Comparison of ENCODE assay signal across 17 mouse cellular contexts in genomic region chr10:128400338-128400737, GRCm38 (mm10). TPM values are rescaled to one million over a fixed set of nuclear protein-coding genes. Genes with fewer than 3 reads are reported as not detected.
DNase-seq lines count a peak whose midpoint lies in the region; ATAC-seq lines count a peak whose summit lies in the region.
"Had no signal": no experiment of that assay in that cellular context is flagged by ENCODE, and none has a peak within 500 bp of the region (broad histone marks: within the 10 kb centered on the region; RNA-seq: fewer than 3 reads in every experiment).

No protein-coding gene starts in this region.

- H3K4me3 ChIP-seq in hindbrain, embryonic 10.5 days: 0 out of 2 replicates have a peak overlapping the region, but pooled peaks have one; percentile 20
- no peak overlapping the region for H3K4me3 ChIP-seq in hindbrain, embryonic 16.5 days (ENCODE audit: low read length)
- H3K4me3 ChIP-seq in embryonic facial prominence, embryonic 14.5 days (ENCODE audit: low read depth, low read length): no peak overlapping the region
- H3K4me3 ChIP-seq in liver, embryonic 16.5 days (ENCODE audit: low read depth, low read length): peak overlapping the region; percentile 52
- H3K4me3 ChIP-seq: gastrocnemius, adult 2 months had no signal

- no peak for DNase-seq in hindbrain, embryonic 10.5 days (ENCODE audit: low spot score)
- DNase-seq in embryonic facial prominence, embryonic 14.5 days (ENCODE audit: low spot score): no peak
- DNase-seq in kidney, postnatal 10 days: peak; percentile 80
- no peak for DNase-seq in urinary bladder, adult 2 months (ENCODE audit: low spot score)
- DNase-seq: adrenal gland, postnatal 36 days; B cell, adult 2 months; cerebellum, adult 9-10 months; gastrocnemius, adult 2 months; heart, postnatal 10 days; lung, adult 2 months; thymus, postnatal 4 days had no signal

- WGBS in hindbrain, embryonic 10.5 days: 31% methylated on average over 5 of the region's 5 CpGs
- WGBS in hindbrain, embryonic 16.5 days: 34% methylated on average over 5 of the region's 5 CpGs
- 23% methylated on average over 4 of the region's 5 CpGs for WGBS in embryonic facial prominence, embryonic 14.5 days
- 44% methylated on average over 5 of the region's 5 CpGs for WGBS in liver, embryonic 16.5 days (ENCODE audit: insufficient replicate concordance)

- H3K27me3 ChIP-seq in hindbrain, embryonic 10.5 days (ENCODE audit: insufficient read depth, poor library complexity, severe bottlenecking): no peaks in the 10 kb centered on the region
- H3K27me3 ChIP-seq in hindbrain, embryonic 16.5 days (replicated peaks; ENCODE audit: control insufficient read depth, insufficient read depth, low read length): no peaks in the 10 kb centered on the region
- H3K27me3 ChIP-seq in embryonic facial prominence, embryonic 14.5 days (replicated peaks; ENCODE audit: control insufficient read depth, insufficient read depth, low read length): no peaks in the 10 kb centered on the region
- H3K27me3 ChIP-seq in liver, embryonic 16.5 days (ENCODE audit: control insufficient read depth, insufficient read depth, low read depth, low read length): no peaks in the 10 kb centered on the region
- H3K27me3 ChIP-seq: Patski had no signal

- no peak overlapping the region for H3K27ac ChIP-seq in hindbrain, embryonic 10.5 days
- H3K27ac ChIP-seq in hindbrain, embryonic 16.5 days (ENCODE audit: low read depth, low read length): no peak overlapping the region
- no peak overlapping the region for H3K27ac ChIP-seq in embryonic facial prominence, embryonic 14.5 days (replicated peaks; ENCODE audit: low read depth, low read length)
- H3K27ac ChIP-seq in liver, embryonic 16.5 days (ENCODE audit: low read length): no peak overlapping the region
- H3K27ac ChIP-seq: gastrocnemius, adult 2 months had no signal

- H3K9ac ChIP-seq in hindbrain, embryonic 16.5 days (ENCODE audit: low read depth, low read length): no peak overlapping the region
- 0 out of 2 replicates have a peak overlapping the region, but pooled peaks have one; percentile 14 for H3K9ac ChIP-seq in embryonic facial prominence, embryonic 14.5 days (ENCODE audit: low read depth, low read length)
- peak overlapping the region; percentile 29; the same call in 1 of the 2 replicates for H3K9ac ChIP-seq in liver, embryonic 16.5 days (ENCODE audit: low read depth, low read length)

- no peak for ATAC-seq in hindbrain, embryonic 16.5 days
- 0 out of 2 replicates have a peak, but pooled peaks have one; percentile 23 for ATAC-seq in embryonic facial prominence, embryonic 14.5 days (ENCODE audit: low read depth)
- peak; percentile 73 for ATAC-seq in liver, embryonic 16.5 days (ENCODE audit: low read depth)
- ATAC-seq in erythroid progenitor cell, adult 5-6 weeks (replicated peaks; ENCODE audit: low FRiP score, poor library complexity, severe bottlenecking): no peak
- ATAC-seq in CD4-positive, CD25-positive, alpha-beta regulatory T cell, adult 4 months: no peak
- ATAC-seq: midbrain, embryonic 16.5 days; Patski had no signal

- peaks cover 66% of the 10 kb centered on the region for H3K36me3 ChIP-seq in hindbrain, embryonic 10.5 days
- peaks cover 2% of the 10 kb centered on the region for H3K36me3 ChIP-seq in hindbrain, embryonic 16.5 days (ENCODE audit: control insufficient read depth, insufficient read depth, low read length)
- H3K36me3 ChIP-seq in embryonic facial prominence, embryonic 14.5 days (ENCODE audit: control insufficient read depth, insufficient read depth, low read length): peaks cover 16% of the 10 kb centered on the region
- no peaks in the 10 kb centered on the region for H3K36me3 ChIP-seq in liver, embryonic 16.5 days (ENCODE audit: control insufficient read depth, insufficient read depth)

- no peak overlapping the region for H3K4me2 ChIP-seq in hindbrain, embryonic 16.5 days (ENCODE audit: low read length)
- H3K4me2 ChIP-seq in embryonic facial prominence, embryonic 14.5 days (ENCODE audit: low read depth, low read length): no peak overlapping the region
- H3K4me2 ChIP-seq in liver, embryonic 16.5 days (ENCODE audit: low read depth, low read length): peak overlapping the region; percentile 44

- no peaks in the 10 kb centered on the region for H3K9me3 ChIP-seq in hindbrain, embryonic 10.5 days
- H3K9me3 ChIP-seq in hindbrain, embryonic 16.5 days (ENCODE audit: control insufficient read depth, low read length): no peaks in the 10 kb centered on the region
- H3K9me3 ChIP-seq in embryonic facial prominence, embryonic 14.5 days (ENCODE audit: control insufficient read depth, low read length): no peaks in the 10 kb centered on the region
- H3K9me3 ChIP-seq in liver, embryonic 16.5 days (replicated peaks; ENCODE audit: control insufficient read depth, low read length): no peaks in the 10 kb centered on the region

- H3K4me1 ChIP-seq in hindbrain, embryonic 10.5 days (replicated peaks): peaks cover 39% of the 10 kb centered on the region
- H3K4me1 ChIP-seq in hindbrain, embryonic 16.5 days (ENCODE audit: control insufficient read depth, insufficient read depth, low read depth, low read length): no peaks in the 10 kb centered on the region
- H3K4me1 ChIP-seq in embryonic facial prominence, embryonic 14.5 days (ENCODE audit: control insufficient read depth, insufficient read depth, low read length): no peaks in the 10 kb centered on the region
- H3K4me1 ChIP-seq in liver, embryonic 16.5 days (ENCODE audit: control insufficient read depth, low read depth, low read length): peaks cover 11% of the 10 kb centered on the region

RNA-seq across cellular contexts. Expression of gene Slc39a5, which starts 0.7 kb away (rescaled TPM):
- 0.55 TPM in 1 of 2 replicates, not detected in the other for polyA plus RNA-seq in hindbrain, embryonic 10.5 days (2016; fragmentation: Nextera tagmentation; extraction: Ambion mirVana)
- polyA plus RNA-seq in hindbrain, embryonic 16.5 days (2015; fragmentation: Nextera tagmentation; extraction: Ambion mirVana): 0.36 and 0.41 TPM in 2 replicates
- 0.11 and 0.13 TPM in 2 replicates for polyA plus RNA-seq in embryonic facial prominence, embryonic 14.5 days (2014; fragmentation: Nextera tagmentation; extraction: Ambion mirVana)
- polyA plus RNA-seq in liver, embryonic 16.5 days (2015; fragmentation: Nextera tagmentation; extraction: Ambion mirVana): 76.8 and 88.2 TPM in 2 replicates
- total RNA-seq in erythroid progenitor cell, adult 5-6 weeks (2015; ENCODE audit: low replicate concordance): not detected in 2 replicates
- total RNA-seq in erythroid progenitor cell, adult 5-6 weeks (2017; ENCODE audit: low replicate concordance): not detected in 2 replicates
- not detected in 2 replicates for polyA plus RNA-seq in urinary bladder, adult 2 months (2012; rRNA removed)
- polyA plus RNA-seq in CD4-positive, CD25-positive, alpha-beta regulatory T cell, adult 4 months (2017; shearing (Covaris generic)): not detected
- total RNA-seq: adrenal gland, postnatal 36 days; gastrocnemius, adult 2 months; heart, postnatal 10 days had no signal
- polyA plus RNA-seq: lung, adult 2 months; midbrain, embryonic 16.5 days had no signal

RNA-seq across cellular contexts. Expression of gene Nabp2, which starts 11.0 kb away (rescaled TPM):
- 144 and 147 TPM in 2 replicates for polyA plus RNA-seq in hindbrain, embryonic 10.5 days (2016; fragmentation: Nextera tagmentation; extraction: Ambion mirVana)
- polyA plus RNA-seq in hindbrain, embryonic 16.5 days (2015; fragmentation: Nextera tagmentation; extraction: Ambion mirVana): 126 and 150 TPM in 2 replicates
- polyA plus RNA-seq in embryonic facial prominence, embryonic 14.5 days (2014; fragmentation: Nextera tagmentation; extraction: Ambion mirVana): 61.9 and 63.3 TPM in 2 replicates
- polyA plus RNA-seq in liver, embryonic 16.5 days (2015; fragmentation: Nextera tagmentation; extraction: Ambion mirVana): 31.6 and 31.7 TPM in 2 replicates
- 28.5 TPM in 2 replicates for total RNA-seq in erythroid progenitor cell, adult 5-6 weeks (2015; ENCODE audit: low replicate concordance)
- 13.1 and 15.5 TPM in 2 replicates for total RNA-seq in erythroid progenitor cell, adult 5-6 weeks (2017; ENCODE audit: low replicate concordance)
- polyA plus RNA-seq in urinary bladder, adult 2 months (2012; rRNA removed): 47.2 and 50.1 TPM in 2 replicates
- polyA plus RNA-seq in CD4-positive, CD25-positive, alpha-beta regulatory T cell, adult 4 months (2017; shearing (Covaris generic)): 10 to 100 TPM; 63.3 to 77.5 TPM

RNA-seq across cellular contexts. Expression of gene Rnf41, which starts 11.1 kb away (rescaled TPM):
- 46.7 and 48.0 TPM in 2 replicates for polyA plus RNA-seq in hindbrain, embryonic 10.5 days (2016; fragmentation: Nextera tagmentation; extraction: Ambion mirVana)
- polyA plus RNA-seq in hindbrain, embryonic 16.5 days (2015; fragmentation: Nextera tagmentation; extraction: Ambion mirVana): 96.7 and 98.3 TPM in 2 replicates
- polyA plus RNA-seq in embryonic facial prominence, embryonic 14.5 days (2014; fragmentation: Nextera tagmentation; extraction: Ambion mirVana): 35.2 and 36.1 TPM in 2 replicates
- polyA plus RNA-seq in liver, embryonic 16.5 days (2015; fragmentation: Nextera tagmentation; extraction: Ambion mirVana): 8.3 and 8.5 TPM in 2 replicates
- total RNA-seq in erythroid progenitor cell, adult 5-6 weeks (2015; ENCODE audit: low replicate concordance): 3.4 and 11.5 TPM in 2 replicates
- 4.0 and 4.4 TPM in 2 replicates for total RNA-seq in erythroid progenitor cell, adult 5-6 weeks (2017; ENCODE audit: low replicate concordance)
- 25.4 and 25.5 TPM in 2 replicates for polyA plus RNA-seq in urinary bladder, adult 2 months (2012; rRNA removed)
- polyA plus RNA-seq in CD4-positive, CD25-positive, alpha-beta regulatory T cell, adult 4 months (2017; shearing (Covaris generic)): 10 to 100 TPM; 28.7 to 51.8 TPM

RNA-seq across cellular contexts. Expression of gene Ankrd52, which starts 23.4 kb away (rescaled TPM):
- 9.6 and 10.3 TPM in 2 replicates for polyA plus RNA-seq in hindbrain, embryonic 10.5 days (2016; fragmentation: Nextera tagmentation; extraction: Ambion mirVana)
- polyA plus RNA-seq in hindbrain, embryonic 16.5 days (2015; fragmentation: Nextera tagmentation; extraction: Ambion mirVana): 9.9 and 12.1 TPM in 2 replicates
- polyA plus RNA-seq in embryonic facial prominence, embryonic 14.5 days (2014; fragmentation: Nextera tagmentation; extraction: Ambion mirVana): 11.9 and 12.7 TPM in 2 replicates
- polyA plus RNA-seq in liver, embryonic 16.5 days (2015; fragmentation: Nextera tagmentation; extraction: Ambion mirVana): 4.0 and 4.3 TPM in 2 replicates
- 11.9 and 20.5 TPM in 2 replicates for total RNA-seq in erythroid progenitor cell, adult 5-6 weeks (2015; ENCODE audit: low replicate concordance)
- 4.4 and 10.2 TPM in 2 replicates for total RNA-seq in erythroid progenitor cell, adult 5-6 weeks (2017; ENCODE audit: low replicate concordance)
- polyA plus RNA-seq in urinary bladder, adult 2 months (2012; rRNA removed): 19.9 and 26.5 TPM in 2 replicates
- 1 to 10 TPM; 2.3 to 3.3 TPM for polyA plus RNA-seq in CD4-positive, CD25-positive, alpha-beta regulatory T cell, adult 4 months (2017; shearing (Covaris generic))

RNA-seq across cellular contexts. Expression of gene Coq10a, which starts 31.5 kb away (rescaled TPM):
- polyA plus RNA-seq in hindbrain, embryonic 10.5 days (2016; fragmentation: Nextera tagmentation; extraction: Ambion mirVana): 14.5 and 21.6 TPM in 2 replicates
- polyA plus RNA-seq in hindbrain, embryonic 16.5 days (2015; fragmentation: Nextera tagmentation; extraction: Ambion mirVana): 11.4 and 32.3 TPM in 2 replicates
- polyA plus RNA-seq in embryonic facial prominence, embryonic 14.5 days (2014; fragmentation: Nextera tagmentation; extraction: Ambion mirVana): 15.6 and 16.8 TPM in 2 replicates
- 0.65 and 0.96 TPM in 2 replicates for polyA plus RNA-seq in liver, embryonic 16.5 days (2015; fragmentation: Nextera tagmentation; extraction: Ambion mirVana)
- 1.1 and 14.3 TPM in 2 replicates for total RNA-seq in erythroid progenitor cell, adult 5-6 weeks (2015; ENCODE audit: low replicate concordance)
- total RNA-seq in erythroid progenitor cell, adult 5-6 weeks (2017; ENCODE audit: low replicate concordance): 2.3 and 3.3 TPM in 2 replicates
- 63.6 and 66.9 TPM in 2 replicates for polyA plus RNA-seq in urinary bladder, adult 2 months (2012; rRNA removed)
- 10 to 100 TPM; 14.5 to 15.7 TPM for polyA plus RNA-seq in CD4-positive, CD25-positive, alpha-beta regulatory T cell, adult 4 months (2017; shearing (Covaris generic))

Comparison
In these comparisons a context has a peak if more than half of its experiments do, and no peak if none do; other contexts are left out.
1. H3K4me3 ChIP-seq: peak in hindbrain, embryonic 10.5 days (single experiment) and liver, embryonic 16.5 days (single experiment); none in hindbrain, embryonic 16.5 days (single experiment) and embryonic facial prominence, embryonic 14.5 days (single experiment).
2. ATAC-seq: peak in embryonic facial prominence, embryonic 14.5 days (single experiment) and liver, embryonic 16.5 days (single experiment); none in hindbrain, embryonic 16.5 days (single experiment), erythroid progenitor cell, adult 5-6 weeks (single experiment) and CD4-positive, CD25-positive, alpha-beta regulatory T cell, adult 4 months (single experiment).
3. RNA of gene Slc39a5, which starts 0.7 kb away (polyA plus RNA-seq): 76.8 to 88.2 TPM in liver, embryonic 16.5 days; 0.36 to 0.41 TPM in hindbrain, embryonic 16.5 days, not detected in CD4-positive, CD25-positive, alpha-beta regulatory T cell, adult 4 months, 0.11 to 0.13 TPM in embryonic facial prominence, embryonic 14.5 days, 0.55 TPM in hindbrain, embryonic 10.5 days and not detected in urinary bladder, adult 2 months; every median in the first group is over 10 times any median in the second.